Mouse (Mus musculus): Measurements from ENCODE around the gene Hist1h2an. TPM values are rescaled to one million over a fixed set of nuclear protein-coding genes. Genes with fewer than 3 reads are reported as not detected.
"Not testable (repeated sequence)": the region's sequence is repeated elsewhere in the genome, so short reads cannot be mapped to it uniquely, and the experiment has no call there.

The Hist1h2an gene
- polyA plus RNA-seq, 1 experiment from 2014 or later = 1.9 TPM

DNA sequence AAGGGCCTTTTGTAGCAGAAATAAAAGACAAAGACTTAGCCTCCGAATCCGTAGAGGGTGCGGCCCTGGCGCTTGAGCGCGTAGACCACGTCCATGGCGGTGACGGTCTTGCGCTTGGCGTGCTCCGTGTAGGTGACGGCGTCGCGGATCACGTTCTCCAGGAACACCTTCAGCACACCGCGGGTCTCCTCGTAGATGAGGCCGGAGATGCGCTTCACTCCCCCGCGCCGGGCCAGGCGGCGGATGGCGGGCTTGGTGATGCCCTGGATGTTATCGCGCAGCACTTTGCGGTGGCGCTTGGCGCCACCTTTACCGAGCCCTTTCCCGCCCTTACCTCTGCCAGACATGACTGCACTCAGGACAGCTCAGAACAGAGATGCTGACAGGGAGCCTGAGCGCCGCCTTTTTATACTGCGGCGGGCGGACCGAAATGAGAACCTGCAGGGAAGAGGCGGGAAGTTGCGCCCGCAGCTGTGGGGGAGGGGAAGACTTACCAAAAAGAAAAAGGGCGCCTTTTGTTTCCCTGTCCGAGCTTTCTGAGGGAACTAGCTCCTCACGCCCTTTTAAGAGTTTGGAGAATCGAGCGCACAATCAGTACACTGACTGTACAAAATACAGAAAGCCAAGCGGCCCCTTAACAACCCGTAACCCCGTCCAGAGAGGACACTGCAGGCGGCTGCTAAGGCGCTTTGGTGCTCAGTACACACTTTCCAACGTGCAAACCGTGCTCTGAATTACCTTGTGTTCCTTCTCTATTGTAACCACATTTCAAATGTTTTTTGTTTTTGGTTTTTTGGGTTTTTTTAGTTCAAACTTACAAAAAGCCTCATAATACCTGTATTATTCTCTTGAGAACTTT lies 36.6 kb downstream of the Hist1h2an start, which contains the start of gene Hist1h4k:
Gene Hist1h4k (minus strand): TSS at position 347 of the 859 bp plus-strand sequence.
- H3K36me3 ChIP-seq (ENCODE audit: control insufficient read depth, insufficient read depth, low read length); H3K9me3 ChIP-seq (replicated peaks; ENCODE audit: control insufficient read depth, low read length); H3K27me3 ChIP-seq (ENCODE audit: control insufficient read depth, insufficient read depth, low read length): not testable (repeated sequence)
- peak within 1 kb of the TSS; percentile 95 for H3K27ac ChIP-seq (ENCODE audit: low read length)
- peak within 1 kb of the TSS; percentile 74 for H3K4me2 ChIP-seq (ENCODE audit: low read depth, low read length)
- peaks cover 20% of the 10 kb centered on the region for H3K4me1 ChIP-seq (ENCODE audit: control insufficient read depth, insufficient read depth, low read length)
- peak within 1 kb of the TSS; percentile 59 for H3K4me3 ChIP-seq (replicated peaks; ENCODE audit: low read length)
- ATAC-seq (ENCODE audit: insufficient read depth, low FRiP score) = peak; percentile 83
- WGBS = under 1% methylated on average over 38 of the region's 56 CpGs
- peak within 1 kb of the TSS; percentile 73 for H3K9ac ChIP-seq (ENCODE audit: low read length)

DNA sequence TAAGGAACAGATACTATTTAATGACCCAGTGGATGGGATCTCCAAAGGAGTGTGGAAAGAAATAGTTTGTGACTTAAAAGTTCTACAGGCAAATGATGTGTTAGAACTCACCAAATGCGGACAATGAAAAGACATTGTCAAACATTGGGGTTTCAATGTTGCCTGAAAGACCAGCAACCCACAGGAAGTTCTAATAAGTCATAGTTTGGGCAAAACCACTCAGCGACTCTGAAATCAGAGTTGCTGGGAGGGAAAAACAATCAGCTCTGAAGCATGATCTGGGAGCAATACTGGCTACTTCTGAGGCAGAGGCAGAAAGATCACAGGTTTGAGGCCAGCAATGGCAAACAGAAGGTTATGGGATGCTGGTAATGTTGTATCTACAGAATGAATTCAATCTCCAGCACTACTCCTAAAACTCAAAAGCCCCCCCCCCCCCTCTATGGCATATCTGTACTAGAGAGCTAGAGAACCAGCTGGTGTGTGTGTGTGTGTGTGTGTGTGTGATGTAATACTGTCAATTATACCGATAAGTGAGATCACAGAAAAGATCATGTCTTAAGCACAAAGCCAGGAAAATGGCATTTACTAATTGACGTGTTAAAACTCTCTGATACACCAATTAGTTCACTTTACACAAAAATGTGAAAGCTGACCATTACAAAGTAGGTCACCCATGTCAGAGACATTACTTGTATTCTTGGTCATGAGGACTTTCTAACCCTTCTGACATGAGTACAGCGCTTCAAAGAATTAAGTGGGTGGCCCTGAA lies 37.4 kb downstream of the Hist1h2an start:
- H3K4me1 ChIP-seq (ENCODE audit: control insufficient read depth, insufficient read depth, low read length) = peaks cover 20% of the 10 kb centered on the region
- peak overlapping the region; percentile 73 for H3K9ac ChIP-seq (ENCODE audit: low read length)
- peak overlapping the region; percentile 95 for H3K27ac ChIP-seq (ENCODE audit: low read length)
- no peaks in the 10 kb centered on the region for H3K9me3 ChIP-seq (replicated peaks; ENCODE audit: control insufficient read depth, low read length)
- WGBS = 2% methylated on average over 5 of the region's 5 CpGs
- peak overlapping the region; percentile 74 for H3K4me2 ChIP-seq (ENCODE audit: low read depth, low read length)
- peak overlapping the region; percentile 59 for H3K4me3 ChIP-seq (replicated peaks; ENCODE audit: low read length)
- no peaks in the 10 kb centered on the region for H3K36me3 ChIP-seq (ENCODE audit: control insufficient read depth, insufficient read depth, low read length)
- no peaks in the 10 kb centered on the region for H3K27me3 ChIP-seq (ENCODE audit: control insufficient read depth, insufficient read depth, low read length)
- no peak for ATAC-seq (ENCODE audit: insufficient read depth, low FRiP score)

DNA sequence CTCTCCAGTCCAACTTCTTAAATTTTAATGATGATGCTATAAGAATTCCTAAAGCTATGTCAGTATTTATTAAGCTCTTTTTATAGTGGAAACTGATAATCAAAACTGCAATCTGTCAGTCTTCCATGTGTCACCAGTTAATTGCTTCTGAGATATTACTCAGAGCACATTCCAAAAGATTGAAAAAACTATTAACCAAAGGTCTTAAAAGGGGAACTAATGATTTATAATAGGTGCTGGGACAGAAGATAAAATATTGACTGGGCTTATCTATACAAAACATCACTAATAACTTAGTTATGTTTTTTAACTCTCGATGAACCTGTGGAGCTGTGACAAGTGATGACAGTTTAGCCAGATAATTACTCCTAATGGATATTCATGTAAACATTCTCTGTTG lies 42.0 kb downstream of the Hist1h2an start:
- H3K4me1 ChIP-seq (ENCODE audit: control insufficient read depth, insufficient read depth, low read length) = peaks cover 7% of the 10 kb centered on the region
- H3K4me3 ChIP-seq (replicated peaks; ENCODE audit: low read length) = no peak overlapping the region
- H3K27ac ChIP-seq (ENCODE audit: low read length) = no peak overlapping the region
- no peak overlapping the region for H3K4me2 ChIP-seq (ENCODE audit: low read depth, low read length)
- H3K36me3 ChIP-seq (ENCODE audit: control insufficient read depth, insufficient read depth, low read length) = no peaks in the 10 kb centered on the region; the same call in 1 of the 2 replicates
- H3K9me3 ChIP-seq (replicated peaks; ENCODE audit: control insufficient read depth, low read length) = no peaks in the 10 kb centered on the region
- H3K9ac ChIP-seq (ENCODE audit: low read length) = no peak overlapping the region
- no peaks in the 10 kb centered on the region for H3K27me3 ChIP-seq (ENCODE audit: control insufficient read depth, insufficient read depth, low read length)
- WGBS = 34% methylated on average over 1 of the region's 1 CpGs
- ATAC-seq (ENCODE audit: insufficient read depth, low FRiP score) = no peak

Small RNAs within 50 kb of the gene (microRNA-seq; reads per million reads assigned to microRNA genes)
- gene Gm19658 (not detected), gene Gm44346 (not detected), gene Gm44454 (not detected), gene Gm44466 (not detected)

Other genes starting within 250 kb of the Hist1h2an start
- 0.14 and 0.18 TPM in 2 replicates for gene Olfr1366, start 244.4 kb downstream of the Hist1h2an start, polyA plus RNA-seq (2015; fragmentation: Nextera tagmentation; extraction: Ambion mirVana)
- gene Olfr1535, start 227.3 kb downstream of the Hist1h2an start, polyA plus RNA-seq (2015; fragmentation: Nextera tagmentation; extraction: Ambion mirVana) = 0.13 TPM in 1 of 2 replicates, not detected in the other
- not detected in 2 replicates for gene Olfr1364, start 205.5 kb downstream of the Hist1h2an start, polyA plus RNA-seq (2015; fragmentation: Nextera tagmentation; extraction: Ambion mirVana)
- not detected in 2 replicates for gene Olfr1362, start 173.2 kb downstream of the Hist1h2an start, polyA plus RNA-seq (2015; fragmentation: Nextera tagmentation; extraction: Ambion mirVana)
- not detected in 2 replicates for gene Olfr11, start 144.7 kb downstream of the Hist1h2an start, polyA plus RNA-seq (2015; fragmentation: Nextera tagmentation; extraction: Ambion mirVana)
- not detected in 2 replicates for gene Olfr1361, start 123.8 kb downstream of the Hist1h2an start, polyA plus RNA-seq (2015; fragmentation: Nextera tagmentation; extraction: Ambion mirVana)
- gene Olfr1360, start 109.8 kb downstream of the Hist1h2an start, polyA plus RNA-seq (2015; fragmentation: Nextera tagmentation; extraction: Ambion mirVana) = not detected in 2 replicates
- gene Olfr1359, start 89.1 kb downstream of the Hist1h2an start, polyA plus RNA-seq (2015; fragmentation: Nextera tagmentation; extraction: Ambion mirVana) = not detected in 2 replicates
- 1.5 and 3.8 TPM in 2 replicates for gene Hist1h2bl, start 71.1 kb downstream of the Hist1h2an start, polyA plus RNA-seq (2015; fragmentation: Nextera tagmentation; extraction: Ambion mirVana)
- gene Hist1h2ai, start 70.8 kb downstream of the Hist1h2an start, polyA plus RNA-seq (2015; fragmentation: Nextera tagmentation; extraction: Ambion mirVana) = 7.3 and 11.8 TPM in 2 replicates
- 4.6 and 5.6 TPM in 2 replicates for gene Hist1h3h, start 69.6 kb downstream of the Hist1h2an start, polyA plus RNA-seq (2015; fragmentation: Nextera tagmentation; extraction: Ambion mirVana)
- 1.9 and 2.5 TPM in 2 replicates for gene Hist1h2bm, start 65.2 kb downstream of the Hist1h2an start, polyA plus RNA-seq (2015; fragmentation: Nextera tagmentation; extraction: Ambion mirVana)
- 1.7 and 2.3 TPM in 2 replicates for gene Hist1h4j, start 52.2 kb downstream of the Hist1h2an start, polyA plus RNA-seq (2015; fragmentation: Nextera tagmentation; extraction: Ambion mirVana)
- 3.9 and 8.4 TPM in 2 replicates for gene Hist1h4k, start 36.7 kb downstream of the Hist1h2an start, polyA plus RNA-seq (2015; fragmentation: Nextera tagmentation; extraction: Ambion mirVana)
- gene Hist1h2ak, start 33.4 kb downstream of the Hist1h2an start, polyA plus RNA-seq (2015; fragmentation: Nextera tagmentation; extraction: Ambion mirVana) = 18.1 and 21.5 TPM in 2 replicates
- 1.3 and 2.9 TPM in 2 replicates for gene Hist1h2bn, start 33.1 kb downstream of the Hist1h2an start, polyA plus RNA-seq (2015; fragmentation: Nextera tagmentation; extraction: Ambion mirVana)
- gene Hist1h1b, start 6.6 kb downstream of the Hist1h2an start, polyA plus RNA-seq (2015; fragmentation: Nextera tagmentation; extraction: Ambion mirVana) = 9.6 and 10.6 TPM in 2 replicates
- 59.9 and 94.5 TPM in 2 replicates for gene Hist1h3i, start 3.8 kb downstream of the Hist1h2an start, polyA plus RNA-seq (2015; fragmentation: Nextera tagmentation; extraction: Ambion mirVana)
- 0.77 and 1.4 TPM in 2 replicates for gene Hist1h2bp, start 243 bp upstream of the Hist1h2an start, polyA plus RNA-seq (2015; fragmentation: Nextera tagmentation; extraction: Ambion mirVana)
- 9.1 and 14.2 TPM in 2 replicates for gene Hist1h2bq, start 23.0 kb upstream of the Hist1h2an start, polyA plus RNA-seq (2015; fragmentation: Nextera tagmentation; extraction: Ambion mirVana)
- gene Hist1h2ao, start 23.2 kb upstream of the Hist1h2an start, polyA plus RNA-seq (2015; fragmentation: Nextera tagmentation; extraction: Ambion mirVana) = 1.5 TPM in 1 of 2 replicates, not detected in the other
- not detected in 2 replicates for gene Hist1h4m, start 24.5 kb upstream of the Hist1h2an start, polyA plus RNA-seq (2015; fragmentation: Nextera tagmentation; extraction: Ambion mirVana)
- 13.0 and 15.5 TPM in 2 replicates for gene Hist1h4n, start 45.0 kb upstream of the Hist1h2an start, polyA plus RNA-seq (2015; fragmentation: Nextera tagmentation; extraction: Ambion mirVana)
- 1,905 and 2,657 TPM in 2 replicates for gene Hist1h2ap, start 46.3 kb upstream of the Hist1h2an start, polyA plus RNA-seq (2015; fragmentation: Nextera tagmentation; extraction: Ambion mirVana)
- gene Hist1h2br, start 46.5 kb upstream of the Hist1h2an start, polyA plus RNA-seq (2015; fragmentation: Nextera tagmentation; extraction: Ambion mirVana) = 11.8 and 18.5 TPM in 2 replicates
- 5.3 and 6.2 TPM in 2 replicates for gene Zfp184, start 157.9 kb upstream of the Hist1h2an start, polyA plus RNA-seq (2015; fragmentation: Nextera tagmentation; extraction: Ambion mirVana)
- 0.09 TPM in 1 of 2 replicates, not detected in the other for gene Pom121l2, start 194.0 kb upstream of the Hist1h2an start, polyA plus RNA-seq (2015; fragmentation: Nextera tagmentation; extraction: Ambion mirVana)
- gene Prss16, start 222.5 kb upstream of the Hist1h2an start, polyA plus RNA-seq (2015; fragmentation: Nextera tagmentation; extraction: Ambion mirVana) = 0.92 and 1.1 TPM in 2 replicates
- gene Hist1h2ah, start 248.3 kb upstream of the Hist1h2an start, polyA plus RNA-seq (2015; fragmentation: Nextera tagmentation; extraction: Ambion mirVana) = 10.9 TPM in 1 of 2 replicates, not detected in the other
- 2.6 and 4.0 TPM in 2 replicates for gene Hist1h2bk, start 248.7 kb upstream of the Hist1h2an start, polyA plus RNA-seq (2015; fragmentation: Nextera tagmentation; extraction: Ambion mirVana)

Data from stomach, embryonic 16.5 days (tissue).